Mouse (Mus musculus): ENCODE data around the gene Cep164. TPM values are rescaled to one million over a fixed set of nuclear protein-coding genes. Genes with fewer than 3 reads are reported as not detected.

Cep164 gene
- polyA plus RNA-seq, 1 experiment = 17.9 TPM

- H3K27ac ChIP-seq (ENCODE audit: insufficient read depth, low read depth, low read length) = no peak overlapping the region
- H3K4me3 ChIP-seq (ENCODE audit: insufficient read depth, low read length) = peak overlapping the region; percentile 55
- H3K4me1 ChIP-seq (ENCODE audit: control insufficient read depth, insufficient read depth, low read length) = no peaks in the 10 kb centered on the region
- TF ChIP-seq POLR2A (IDR thresholded peaks at IDR 0.05; ENCODE audit: borderline replicate concordance, low read depth, low read length) (no peak), CTCF (IDR thresholded peaks at IDR 0.05; ENCODE audit: low read depth, low read length) (no peak)
Measured at GRCm38 (mm10) chr9:45839139-45839981, 10.9 kb upstream of the Cep164 start.

- H3K27ac ChIP-seq (ENCODE audit: insufficient read depth, low read depth, low read length) = no peak within 1 kb of the TSS
- H3K4me3 ChIP-seq (ENCODE audit: insufficient read depth, low read length) = peak within 1 kb of the TSS; percentile 55
- no peaks in the 10 kb centered on the region for H3K4me1 ChIP-seq (ENCODE audit: control insufficient read depth, insufficient read depth, low read length)
- TF ChIP-seq POLR2A (IDR thresholded peaks at IDR 0.05; ENCODE audit: borderline replicate concordance, low read depth, low read length) = no peak
- no peak for TF ChIP-seq CTCF (IDR thresholded peaks at IDR 0.05; ENCODE audit: low read depth, low read length)
Measured at GRCm38 (mm10) chr9:45838434-45839138, 10.1 kb upstream of the Cep164 start, which contains the start of gene Bace1. Bace1 (plus strand) TSS chr9:45838580.

GRCm38 (mm10) chr9:45838069-45838433 is 9.6 kb upstream of the Cep164 start:
- TF ChIP-seq POLR2A (IDR thresholded peaks at IDR 0.05; ENCODE audit: borderline replicate concordance, low read depth, low read length) (no peak), CTCF (IDR thresholded peaks at IDR 0.05; ENCODE audit: low read depth, low read length) (no peak)
- H3K27ac ChIP-seq (ENCODE audit: insufficient read depth, low read depth, low read length) = no peak overlapping the region
- no peaks in the 10 kb centered on the region for H3K4me1 ChIP-seq (ENCODE audit: control insufficient read depth, insufficient read depth, low read length)
- H3K4me3 ChIP-seq (ENCODE audit: insufficient read depth, low read length) = peak overlapping the region; percentile 55; the same call in 1 of the 2 replicates

- no peak for TF ChIP-seq POLR2A (IDR thresholded peaks at IDR 0.05; ENCODE audit: borderline replicate concordance, low read depth, low read length)
- TF ChIP-seq CTCF (IDR thresholded peaks at IDR 0.05; ENCODE audit: low read depth, low read length) = no peak
- Histone ChIP-seq H3K27ac (ENCODE audit: insufficient read depth, low read depth, low read length) (no peak overlapping the region), H3K4me3 (ENCODE audit: insufficient read depth, low read length) (no peak overlapping the region), H3K4me1 (ENCODE audit: control insufficient read depth, insufficient read depth, low read length) (no peaks in the 10 kb centered on the region)
Measured at GRCm38 (mm10) chr9:45833461-45833860, 5.0 kb upstream of the Cep164 start.

- Histone ChIP-seq H3K4me3 (ENCODE audit: insufficient read depth, low read length) (no peak overlapping the region), H3K4me1 (ENCODE audit: control insufficient read depth, insufficient read depth, low read length) (no peaks in the 10 kb centered on the region), H3K27ac (ENCODE audit: insufficient read depth, low read depth, low read length) (no peak overlapping the region)
- TF ChIP-seq POLR2A (IDR thresholded peaks at IDR 0.05; ENCODE audit: borderline replicate concordance, low read depth, low read length) (no peak), CTCF (IDR thresholded peaks at IDR 0.05; ENCODE audit: low read depth, low read length) (no peak)
Measured at GRCm38 (mm10) chr9:45832898-45833297, 4.4 kb upstream of the Cep164 start.

GRCm38 (mm10) chr9:45829107-45829506 is 616 bp upstream of the Cep164 start:
- TF ChIP-seq CTCF (IDR thresholded peaks at IDR 0.05; ENCODE audit: low read depth, low read length) = peak; percentile 97
- no peak for TF ChIP-seq POLR2A (IDR thresholded peaks at IDR 0.05; ENCODE audit: borderline replicate concordance, low read depth, low read length)
- Histone ChIP-seq H3K4me3 (ENCODE audit: insufficient read depth, low read length) (peak overlapping the region; percentile 22; the same call in 1 of the 2 replicates), H3K27ac (ENCODE audit: insufficient read depth, low read depth, low read length) (0 out of 2 replicates have a peak overlapping the region, but pooled peaks have one; percentile 6), H3K4me1 (ENCODE audit: control insufficient read depth, insufficient read depth, low read length) (peaks cover 4% of the 10 kb centered on the region)

- H3K4me1 ChIP-seq (ENCODE audit: control insufficient read depth, insufficient read depth, low read length) = peaks cover 4% of the 10 kb centered on the region
- H3K4me3 ChIP-seq (ENCODE audit: insufficient read depth, low read length) = peak overlapping the region; percentile 95
- peak overlapping the region; percentile 32; the same call in 1 of the 2 replicates for H3K27ac ChIP-seq (ENCODE audit: insufficient read depth, low read depth, low read length)
- TF ChIP-seq POLR2A (IDR thresholded peaks at IDR 0.05; ENCODE audit: borderline replicate concordance, low read depth, low read length) = no peak
- TF ChIP-seq CTCF (IDR thresholded peaks at IDR 0.05; ENCODE audit: low read depth, low read length) = no peak
Measured at GRCm38 (mm10) chr9:45827663-45828290, 714 bp downstream of the Cep164 start.

GRCm38 (mm10) chr9:45818406-45819011 is 10.0 kb downstream of the Cep164 start:
- H3K27ac ChIP-seq (ENCODE audit: insufficient read depth, low read depth, low read length) = no peak overlapping the region

GRCm38 (mm10) chr9:45815525-45815924 is 13.0 kb downstream of the Cep164 start:
- TF ChIP-seq POLR2A (IDR thresholded peaks at IDR 0.05; ENCODE audit: borderline replicate concordance, low read depth, low read length) = no peak
- Histone ChIP-seq H3K27ac (ENCODE audit: insufficient read depth, low read depth, low read length) (no peak overlapping the region), H3K4me3 (ENCODE audit: insufficient read depth, low read length) (no peak overlapping the region), H3K4me1 (ENCODE audit: control insufficient read depth, insufficient read depth, low read length) (no peaks in the 10 kb centered on the region)

More at GRCm38 (mm10) chr9:45818406-45819011, 10.0 kb downstream of the Cep164 start:
- H3K4me1 ChIP-seq (ENCODE audit: control insufficient read depth, insufficient read depth, low read length) = no peaks in the 10 kb centered on the region
- TF ChIP-seq CTCF (IDR thresholded peaks at IDR 0.05; ENCODE audit: low read depth, low read length) (no peak), POLR2A (IDR thresholded peaks at IDR 0.05; ENCODE audit: borderline replicate concordance, low read depth, low read length) (no peak)
- H3K4me3 ChIP-seq (ENCODE audit: insufficient read depth, low read length) = no peak overlapping the region

Measured in bone marrow macrophage, adult 2 months (primary cell).